Mouse (Mus musculus) kidney, adult 2 months (tissue): ENCODE data around the gene Ddx60.

Experiments
- CTCF ChIP-seq: fragments of 200-500 bp; conservative IDR thresholded peaks from 2 replicates; pipeline ENCODE4 v1.5.1; 2011; ENCODE audit warnings: low read depth, mild to moderate bottlenecking, control low read depth, low read length, moderate library complexity, mixed read lengths; ENCODE audit not compliant: insufficient read depth, insufficient read length
- POLR2A ChIP-seq: fragments of 200-500 bp; IDR thresholded peaks from one replicate; pipeline ENCODE4 v1.6.1; 2011; ENCODE audit warnings: low read depth, low read length, control low read depth

DNA sequence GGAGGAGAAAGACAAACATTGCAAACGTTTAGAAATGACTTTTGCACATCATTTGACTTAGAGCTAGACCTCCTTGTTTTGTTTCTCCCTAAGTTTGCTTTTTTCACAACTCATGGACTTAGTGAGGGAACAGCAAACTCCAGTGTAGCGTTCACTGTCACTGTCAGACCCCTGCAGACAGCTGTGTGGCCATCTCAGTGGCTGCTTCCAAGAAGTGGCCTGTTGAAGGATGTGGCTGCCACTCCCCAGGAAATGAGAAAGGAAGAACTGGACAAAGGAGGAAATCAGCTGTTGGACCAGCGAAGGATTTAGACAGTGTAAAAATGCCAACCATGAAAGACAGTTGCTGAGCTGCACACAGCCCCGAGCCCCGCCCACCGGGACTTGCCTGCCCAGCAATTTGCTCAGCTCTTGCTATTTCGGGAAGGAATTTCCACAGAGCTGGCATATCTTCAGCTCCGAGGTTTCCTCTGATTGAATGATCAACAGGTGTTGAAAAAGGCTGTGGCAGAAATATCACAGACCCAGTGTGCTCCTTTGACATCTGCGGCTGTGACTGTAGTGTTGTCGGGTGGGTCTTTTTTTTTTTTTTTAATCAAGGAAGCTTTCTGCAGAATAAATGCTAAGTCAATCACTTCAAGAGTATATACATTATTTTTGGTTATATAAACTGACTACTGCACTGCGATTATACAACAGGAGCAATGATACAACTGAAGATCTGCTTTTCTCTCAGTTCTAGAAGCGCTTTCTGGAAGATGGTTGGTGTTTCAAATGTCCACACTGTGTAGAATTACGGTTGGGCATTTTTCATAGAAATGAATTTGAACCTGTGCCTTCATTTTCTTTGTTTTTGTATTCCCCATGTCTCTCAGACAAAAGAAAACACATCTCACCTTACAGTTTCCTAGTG lies 19.3 kb upstream of the Ddx60 start:
- no peak for TF ChIP-seq POLR2A
- no peak for TF ChIP-seq CTCF
